Mouse (Mus musculus): Measurements from ENCODE around the gene Asb16. TPM values are rescaled to one million over a fixed set of nuclear protein-coding genes. Genes with fewer than 3 reads are reported as not detected.

Asb16 gene
- polyA plus RNA-seq, 1 experiment = not detected

- H3K4me1 ChIP-seq (ENCODE audit: control insufficient read depth, insufficient read depth, low read length) = peaks cover 7% of the 10 kb centered on the region; the same call in 1 of the 2 replicates
- peak overlapping the region; percentile 51 for H3K4me3 ChIP-seq (ENCODE audit: insufficient read depth, low read length)
- H3K27ac ChIP-seq (ENCODE audit: insufficient read depth, low read depth, low read length) = peak overlapping the region; percentile 63
- TF ChIP-seq POLR2A (IDR thresholded peaks at IDR 0.05; ENCODE audit: borderline replicate concordance, low read depth, low read length) (no peak), CTCF (IDR thresholded peaks at IDR 0.05; ENCODE audit: low read depth, low read length) (no peak)
These were observed 15.4 kb downstream of the Asb16 start for GRCm38 (mm10) chr11:102283922-102284321.

GRCm38 (mm10) chr11:102284501-102285094, 16.1 kb downstream of the Asb16 start, which contains the start of gene Tmub2:
Gene Tmub2, plus strand, starts transcription at chr11:102284931.
- peak within 1 kb of the TSS; percentile 94 for H3K4me3 ChIP-seq (ENCODE audit: insufficient read depth, low read length)
- H3K4me1 ChIP-seq (ENCODE audit: control insufficient read depth, insufficient read depth, low read length) = peaks cover 7% of the 10 kb centered on the region; the same call in 1 of the 2 replicates
- H3K27ac ChIP-seq (ENCODE audit: insufficient read depth, low read depth, low read length) = peak within 1 kb of the TSS; percentile 91
- TF ChIP-seq CTCF (IDR thresholded peaks at IDR 0.05; ENCODE audit: low read depth, low read length) = no peak
- no peak for TF ChIP-seq POLR2A (IDR thresholded peaks at IDR 0.05; ENCODE audit: borderline replicate concordance, low read depth, low read length)

- Histone ChIP-seq H3K4me3 (ENCODE audit: insufficient read depth, low read length) (peak overlapping the region; percentile 94), H3K27ac (ENCODE audit: insufficient read depth, low read depth, low read length) (peak overlapping the region; percentile 91), H3K4me1 (ENCODE audit: control insufficient read depth, insufficient read depth, low read length) (peaks cover 7% of the 10 kb centered on the region; the same call in 1 of the 2 replicates)
- TF ChIP-seq POLR2A (IDR thresholded peaks at IDR 0.05; ENCODE audit: borderline replicate concordance, low read depth, low read length) = no peak
- no peak for TF ChIP-seq CTCF (IDR thresholded peaks at IDR 0.05; ENCODE audit: low read depth, low read length)
These were observed 16.7 kb downstream of the Asb16 start for GRCm38 (mm10) chr11:102285095-102285834.

- Histone ChIP-seq H3K4me3 (ENCODE audit: insufficient read depth, low read length) (no peak overlapping the region), H3K4me1 (ENCODE audit: control insufficient read depth, insufficient read depth, low read length) (peaks cover 7% of the 10 kb centered on the region; the same call in 1 of the 2 replicates), H3K27ac (ENCODE audit: insufficient read depth, low read depth, low read length) (no peak overlapping the region)
- no peak for TF ChIP-seq POLR2A (IDR thresholded peaks at IDR 0.05; ENCODE audit: borderline replicate concordance, low read depth, low read length)
- TF ChIP-seq CTCF (IDR thresholded peaks at IDR 0.05; ENCODE audit: low read depth, low read length) = no peak
These were observed 18.9 kb downstream of the Asb16 start for GRCm38 (mm10) chr11:102287485-102287884.

GRCm38 (mm10) chr11:102288027-102288804, 19.7 kb downstream of the Asb16 start:
- TF ChIP-seq CTCF (IDR thresholded peaks at IDR 0.05; ENCODE audit: low read depth, low read length) = no peak
- no peak for TF ChIP-seq POLR2A (IDR thresholded peaks at IDR 0.05; ENCODE audit: borderline replicate concordance, low read depth, low read length)
- Histone ChIP-seq H3K4me1 (ENCODE audit: control insufficient read depth, insufficient read depth, low read length) (peaks cover 7% of the 10 kb centered on the region; the same call in 1 of the 2 replicates), H3K27ac (ENCODE audit: insufficient read depth, low read depth, low read length) (no peak overlapping the region), H3K4me3 (ENCODE audit: insufficient read depth, low read length) (no peak overlapping the region)

GRCm38 (mm10) chr11:102288913-102289312, 20.4 kb downstream of the Asb16 start:
- peaks cover 6% of the 10 kb centered on the region; the same call in 1 of the 2 replicates for H3K4me1 ChIP-seq (ENCODE audit: control insufficient read depth, insufficient read depth, low read length)
- TF ChIP-seq POLR2A (IDR thresholded peaks at IDR 0.05; ENCODE audit: borderline replicate concordance, low read depth, low read length) (no peak), CTCF (IDR thresholded peaks at IDR 0.05; ENCODE audit: low read depth, low read length) (no peak)
- no peak overlapping the region for H3K4me3 ChIP-seq (ENCODE audit: insufficient read depth, low read length)
- no peak overlapping the region for H3K27ac ChIP-seq (ENCODE audit: insufficient read depth, low read depth, low read length)

GRCm38 (mm10) chr11:102289511-102290100, 21.1 kb downstream of the Asb16 start:
- no peak overlapping the region for H3K4me3 ChIP-seq (ENCODE audit: insufficient read depth, low read length)
- TF ChIP-seq POLR2A (IDR thresholded peaks at IDR 0.05; ENCODE audit: borderline replicate concordance, low read depth, low read length) (no peak), CTCF (IDR thresholded peaks at IDR 0.05; ENCODE audit: low read depth, low read length) (no peak)
- H3K4me1 ChIP-seq (ENCODE audit: control insufficient read depth, insufficient read depth, low read length) = peaks cover 8% of the 10 kb centered on the region
- no peak overlapping the region for H3K27ac ChIP-seq (ENCODE audit: insufficient read depth, low read depth, low read length)

GRCm38 (mm10) chr11:102290141-102290540, 21.6 kb downstream of the Asb16 start:
- TF ChIP-seq POLR2A (IDR thresholded peaks at IDR 0.05; ENCODE audit: borderline replicate concordance, low read depth, low read length) = no peak
- no peak for TF ChIP-seq CTCF (IDR thresholded peaks at IDR 0.05; ENCODE audit: low read depth, low read length)
- H3K27ac ChIP-seq (ENCODE audit: insufficient read depth, low read depth, low read length) = no peak overlapping the region
- peaks cover 12% of the 10 kb centered on the region for H3K4me1 ChIP-seq (ENCODE audit: control insufficient read depth, insufficient read depth, low read length)
- H3K4me3 ChIP-seq (ENCODE audit: insufficient read depth, low read length) = no peak overlapping the region

GRCm38 (mm10) chr11:102291051-102291535, 22.6 kb downstream of the Asb16 start:
- Histone ChIP-seq H3K27ac (ENCODE audit: insufficient read depth, low read depth, low read length) (no peak overlapping the region), H3K4me1 (ENCODE audit: control insufficient read depth, insufficient read depth, low read length) (peaks cover 10% of the 10 kb centered on the region), H3K4me3 (ENCODE audit: insufficient read depth, low read length) (no peak overlapping the region)
- TF ChIP-seq CTCF (IDR thresholded peaks at IDR 0.05; ENCODE audit: low read depth, low read length) (no peak), POLR2A (IDR thresholded peaks at IDR 0.05; ENCODE audit: borderline replicate concordance, low read depth, low read length) (no peak)

All from bone marrow macrophage, adult 2 months (primary cell).